Mouse (Mus musculus) adrenal gland, postnatal 36 days (tissue): ENCODE measurements around the gene Gpr6. TPM values are rescaled to one million over a fixed set of nuclear protein-coding genes. Genes with fewer than 3 reads are reported as not detected.

ENCODE experiments used
- total RNA-seq, 2 experiments: library from RNA; stranded (reverse); gene quantifications; 2 replicates each; pipeline ENCODE4 v1.2.3; 2021

The Gpr6 gene
- total RNA-seq, 2 experiments from 2014 or later: not detected

Other genes starting within 250 kb of the Gpr6 start
- gene Cdc40, start 189.0 kb downstream of the Gpr6 start, total RNA-seq: 10 to 100 TPM; 24.1 to 28.8 TPM
- gene Wasf1, start 188.8 kb downstream of the Gpr6 start, total RNA-seq: 1 to 10 TPM; 5.5 to 5.9 TPM
- 10 to 100 TPM; 16.5 to 21.9 TPM for gene Fig4, start 231.0 kb upstream of the Gpr6 start, total RNA-seq
- gene Ak9, start 231.7 kb upstream of the Gpr6 start, total RNA-seq: not detected